Mouse (Mus musculus) MEL (cell line): ENCODE data around the gene Dnajb3.

Experiments
- POLR2A ChIP-seq, 2 experiments: IDR thresholded peaks; 2 replicates each; pipeline ENCODE4 v1.6.1; 2011 to 2012; ENCODE audit warnings: low read length in 2 of 2, mild to moderate bottlenecking in 2 of 2, control low read depth in 1 of 2, improper control_type of control experiment in 1 of 2, low read depth in 1 of 2, moderate library complexity in 1 of 2; ENCODE audit not compliant: control insufficient read depth in 1 of 2, insufficient read depth in 1 of 2, poor library complexity in 1 of 2
- USF2 ChIP-seq, 2 experiments: IDR thresholded peaks; 2 replicates each; pipeline ENCODE4 v1.6.1; 2011 to 2012; ENCODE audit warnings: improper control_type of control experiment in 2 of 2, low read length in 2 of 2, borderline replicate concordance in 1 of 2, inconsistent platforms in 1 of 2, low read depth in 1 of 2, mild to moderate bottlenecking in 1 of 2; ENCODE audit not compliant: insufficient read depth in 1 of 2
- ZMIZ1 ChIP-seq: IDR thresholded peaks from 2 replicates; pipeline ENCODE4 v1.6.1; 2012; ENCODE audit warnings: low read depth, mild to moderate bottlenecking, inconsistent platforms, low read length, improper control_type of control experiment, moderate library complexity

DNA sequence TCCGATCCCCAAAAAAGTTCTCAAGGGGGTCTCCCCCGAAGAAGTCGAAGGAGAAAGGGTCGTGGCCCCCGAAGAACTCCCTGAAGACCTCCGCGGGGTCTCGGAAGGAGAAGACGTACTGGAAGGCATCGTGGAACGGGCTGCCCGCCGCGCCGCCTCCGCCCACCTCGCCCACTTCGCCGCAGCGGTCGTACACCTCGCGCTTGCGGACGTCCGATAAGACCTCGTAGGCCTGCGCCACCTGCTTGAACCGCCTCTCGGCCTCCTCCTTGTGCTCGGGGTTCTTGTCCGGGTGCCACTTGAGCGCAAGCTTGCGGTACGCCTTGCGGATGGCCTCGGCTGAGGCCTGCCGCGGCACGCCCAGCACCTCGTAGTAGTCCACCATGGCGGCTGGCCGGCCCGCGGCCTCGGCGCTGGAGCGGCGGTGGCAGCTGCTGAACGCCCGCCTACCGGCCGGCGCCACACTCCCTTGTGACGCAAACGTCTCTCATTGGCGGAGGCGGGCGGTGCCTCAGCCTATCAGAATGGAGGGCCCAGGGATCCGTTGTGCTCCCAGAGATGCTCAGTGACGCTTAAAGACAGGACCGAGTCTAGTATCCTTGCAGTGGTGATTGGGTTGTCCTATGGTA, at the start of gene Dnajb3:
- TF ChIP-seq ZMIZ1 (no peak), USF2 (IDR thresholded peaks at IDR 0.05; ENCODE audit: borderline replicate concordance in 1 of 2, insufficient read depth in 1 of 2, low read depth in 1 of 2, low read length in 2 of 2) (no peak), POLR2A (IDR thresholded peaks at IDR 0.05; ENCODE audit: control insufficient read depth in 1 of 2, insufficient read depth in 1 of 2, low read depth in 1 of 2, low read length in 2 of 2, poor library complexity in 1 of 2) (no peak)
